Mouse (Mus musculus) small intestine, adult 2 months (tissue): ENCODE data around the gene Atf7ip. TPM values are rescaled to one million over a fixed set of nuclear protein-coding genes. Genes with fewer than 3 reads are reported as not detected.
A peak's percentile ranks its signal among the peaks of the same experiment; 100 is the strongest.

Source experiments
- H3K27ac ChIP-seq: fragments of 200-500 bp; 2 replicates; pipeline ENCODE4 v1.5.1; 2012; ENCODE audit warnings: low read depth, low read length, control low read depth, inconsistent platforms; ENCODE audit not compliant: insufficient read depth
- H3K27me3 ChIP-seq: fragments of 200-500 bp; 2 replicates; pipeline ENCODE4 v1.6.1; 2012; ENCODE audit warnings: mild to moderate bottlenecking, moderate library complexity, low read length, inconsistent platforms; ENCODE audit not compliant: control insufficient read depth, insufficient read depth
- H3K36me3 ChIP-seq: fragments of 200-500 bp; 2 replicates; pipeline ENCODE4 v1.6.1; 2012; ENCODE audit warnings: mild to moderate bottlenecking, low read length, control low read depth, inconsistent platforms; ENCODE audit not compliant: control insufficient read depth, insufficient read depth
- H3K4me1 ChIP-seq: fragments of 200-500 bp; 2 replicates; pipeline ENCODE4 v1.6.1; 2012; ENCODE audit warnings: low read length, inconsistent platforms, mixed read lengths; ENCODE audit not compliant: control insufficient read depth, insufficient read depth, insufficient read length
- H3K4me3 ChIP-seq: fragments of 200-500 bp; 2 replicates; pipeline ENCODE4 v1.5.1; 2012; ENCODE audit warnings: low read depth, mild to moderate bottlenecking, control low read depth, inconsistent platforms, low read length, moderate library complexity
- CTCF ChIP-seq: fragments of 200-500 bp; IDR thresholded peaks from 2 replicates; pipeline ENCODE4 v1.5.1; 2012; ENCODE audit warnings: low read depth, mild to moderate bottlenecking, control low read depth, inconsistent platforms, low read length, moderate library complexity, mixed read lengths; ENCODE audit not compliant: insufficient replicate concordance, insufficient read length; ENCODE audit errors: extremely low read depth
- POLR2A ChIP-seq: fragments of 200-500 bp; IDR thresholded peaks from 2 replicates; pipeline ENCODE4 v1.6.1; 2012; ENCODE audit warnings: low read depth, mild to moderate bottlenecking, control low read depth, inconsistent platforms, low read length, moderate library complexity
- WGBS: fragments of 180-500 bp; shearing (Covaris S2); methylation state at CpG from one replicate; pipeline ENCODE4 v1.1.7; 2018; 5-methylcytosine and 5-hydroxymethylcytosine counted together
- polyA plus RNA-seq: library from polyadenylated mRNA; depleted of rRNA; stranded (reverse); fragments of >200 nt; gene quantifications from 2 replicates; pipeline ENCODE4 v1.2.3, GENCODE M21; 2012

The Atf7ip gene
- polyA plus RNA-seq, 1 experiment = 19.0 TPM

DNA sequence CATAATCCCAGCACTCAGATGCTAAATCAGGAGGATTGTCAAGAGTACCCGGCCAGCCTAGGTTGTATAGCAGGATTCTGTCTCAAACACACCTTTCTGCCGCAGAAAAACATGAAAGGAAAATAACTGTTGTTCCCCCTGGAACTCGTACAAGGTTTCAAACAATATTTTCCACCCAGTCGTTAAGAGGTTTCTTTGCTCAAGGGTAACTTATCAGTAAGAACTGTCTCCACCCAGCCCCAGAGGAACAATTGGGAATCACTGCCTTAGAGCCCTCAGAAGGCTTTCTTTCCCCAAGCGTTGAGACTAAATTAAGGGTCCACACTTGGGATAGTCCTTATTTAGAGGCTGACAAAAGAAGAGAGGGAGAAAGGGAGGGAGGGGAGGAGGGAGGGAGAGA lies 34.4 kb upstream of the Atf7ip start:
- Histone ChIP-seq H3K36me3 (no peaks in the 10 kb centered on the region), H3K4me1 (peaks cover 31% of the 10 kb centered on the region), H3K27me3 (no peaks in the 10 kb centered on the region), H3K27ac (peak overlapping the region; percentile 38), H3K4me3 (no peak overlapping the region)
- TF ChIP-seq CTCF = no peak
- TF ChIP-seq POLR2A = no peak
- 19% methylated on average over 5 of the region's 5 CpGs for WGBS

DNA sequence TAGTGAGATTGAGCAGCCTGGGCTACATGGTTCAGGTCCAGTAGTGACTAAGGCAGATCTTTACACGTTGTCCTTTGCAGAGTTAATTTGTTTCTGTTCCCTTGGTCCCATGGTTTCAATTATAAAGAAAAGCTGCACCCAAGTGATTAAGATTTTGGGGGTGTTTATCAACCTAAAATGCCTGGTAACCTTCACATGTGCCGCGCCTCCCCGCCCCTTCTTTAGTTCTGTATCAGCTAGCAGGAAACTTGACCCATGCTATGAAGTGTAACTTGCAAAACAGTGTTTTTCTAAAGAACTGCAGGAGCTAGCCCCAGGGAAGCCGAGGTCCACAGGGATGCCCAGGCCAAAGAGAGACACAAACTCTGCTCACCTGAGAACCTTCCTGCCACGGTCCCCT lies 33.2 kb upstream of the Atf7ip start:
- whole genome bisulfite sequencing = 91% methylated on average over 6 of the region's 6 CpGs
- Histone ChIP-seq H3K27ac (no peak overlapping the region), H3K4me3 (no peak overlapping the region), H3K27me3 (no peaks in the 10 kb centered on the region), H3K4me1 (peaks cover 29% of the 10 kb centered on the region), H3K36me3 (no peaks in the 10 kb centered on the region)
- no peak for TF ChIP-seq CTCF
- no peak for TF ChIP-seq POLR2A

DNA sequence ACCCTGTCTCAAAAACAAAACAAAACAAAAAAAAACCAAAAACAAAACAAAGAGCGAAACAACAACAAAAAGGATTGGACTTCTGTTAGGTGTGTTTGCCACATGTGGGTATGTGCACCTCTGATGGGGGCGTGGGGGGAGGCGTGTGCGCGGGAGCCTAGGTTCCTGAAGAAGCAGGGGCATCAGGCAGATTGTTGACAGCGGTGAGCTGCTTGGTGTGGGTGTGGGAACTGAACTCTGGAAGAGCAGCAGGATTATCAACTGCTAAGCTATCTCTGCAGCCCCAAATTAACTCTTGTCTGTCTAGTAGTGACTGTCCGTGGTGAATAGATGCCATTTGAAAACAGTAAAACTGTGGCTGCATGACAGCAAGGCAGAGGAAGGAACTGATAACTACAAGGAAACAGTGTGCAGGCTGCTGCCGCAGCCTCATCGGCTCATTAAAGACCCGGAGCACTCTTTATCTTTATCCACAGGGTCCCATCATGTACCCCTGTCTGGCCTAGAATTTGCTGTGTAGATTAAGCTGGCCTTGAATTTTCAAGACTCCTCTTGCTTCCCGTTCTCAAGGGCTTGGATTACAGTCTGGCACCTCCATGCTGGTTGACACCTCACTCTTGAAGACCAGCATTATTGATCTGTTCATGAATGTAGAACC lies 32.4 kb upstream of the Atf7ip start:
- Histone ChIP-seq H3K27me3 (no peaks in the 10 kb centered on the region), H3K27ac (no peak overlapping the region), H3K4me3 (no peak overlapping the region), H3K4me1 (peaks cover 28% of the 10 kb centered on the region), H3K36me3 (no peaks in the 10 kb centered on the region)
- TF ChIP-seq POLR2A (no peak), CTCF (no peak)
- 67% methylated on average over 11 of the region's 11 CpGs for WGBS

DNA sequence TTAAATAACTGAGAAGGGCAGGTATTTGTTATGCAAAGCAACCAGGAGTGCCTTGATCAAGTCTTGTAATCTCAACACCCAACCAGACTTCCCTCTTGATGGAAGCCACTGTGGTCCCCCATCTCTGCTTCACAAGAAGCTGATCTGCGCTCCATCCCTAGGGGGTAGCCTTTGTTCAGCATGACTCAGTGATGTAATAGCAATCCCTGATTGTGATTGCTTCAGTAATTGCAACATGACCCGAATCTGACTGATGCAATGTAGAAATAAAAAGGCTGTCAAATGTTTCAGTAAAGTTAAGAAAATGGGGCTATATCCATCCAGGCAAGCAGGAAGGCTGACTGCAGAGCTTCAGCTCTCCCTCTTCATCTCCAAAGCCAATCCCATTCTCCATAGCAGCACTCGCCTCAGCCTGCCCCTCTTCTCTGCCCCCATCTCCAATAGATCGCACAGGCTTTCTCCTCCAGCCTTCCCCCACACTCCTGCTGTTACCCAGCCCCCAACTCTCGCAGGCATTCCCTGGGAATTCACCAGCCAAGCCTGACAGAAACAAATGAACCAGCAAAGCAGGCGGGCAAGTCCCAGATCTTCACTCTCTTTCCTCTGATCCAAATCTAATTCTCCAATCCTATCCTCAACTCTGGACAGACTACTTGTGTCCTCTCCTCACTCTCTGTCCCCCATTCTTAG lies 30.7 kb upstream of the Atf7ip start:
- Histone ChIP-seq H3K27me3 (no peaks in the 10 kb centered on the region), H3K4me1 (peaks cover 14% of the 10 kb centered on the region), H3K4me3 (no peak overlapping the region), H3K36me3 (no peaks in the 10 kb centered on the region), H3K27ac (no peak overlapping the region)
- WGBS = 91% methylated on average over 6 of the region's 6 CpGs
- TF ChIP-seq CTCF (no peak), POLR2A (no peak)

DNA sequence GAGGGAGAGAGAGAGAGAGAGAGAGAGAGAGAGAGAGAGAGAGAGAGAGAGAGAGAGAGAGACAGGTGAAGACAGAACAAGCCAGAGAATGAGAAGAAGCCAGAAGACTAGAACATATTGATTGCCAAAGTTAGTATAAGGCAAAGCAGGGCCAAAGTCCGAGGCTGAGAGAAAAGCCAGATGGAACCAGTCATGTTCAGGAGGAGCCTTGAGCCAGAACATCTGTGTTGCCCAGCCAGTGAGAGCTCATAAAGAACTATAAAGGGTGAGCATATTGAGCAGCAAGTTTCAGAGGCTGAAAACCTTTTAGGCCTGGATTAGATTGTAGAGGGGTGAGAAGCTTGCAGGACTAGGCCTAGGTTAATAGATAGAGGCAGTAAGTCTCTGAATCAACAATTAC lies 28.1 kb upstream of the Atf7ip start:
- no peaks in the 10 kb centered on the region for H3K36me3 ChIP-seq
- no peaks in the 10 kb centered on the region for H3K27me3 ChIP-seq
- H3K4me1 ChIP-seq = peaks cover 5% of the 10 kb centered on the region; the same call in 1 of the 2 replicates
- no peak overlapping the region for H3K27ac ChIP-seq
- TF ChIP-seq CTCF (no peak), POLR2A (no peak)
- 23% methylated on average over 1 of the region's 1 CpGs for WGBS
- H3K4me3 ChIP-seq = no peak overlapping the region

DNA sequence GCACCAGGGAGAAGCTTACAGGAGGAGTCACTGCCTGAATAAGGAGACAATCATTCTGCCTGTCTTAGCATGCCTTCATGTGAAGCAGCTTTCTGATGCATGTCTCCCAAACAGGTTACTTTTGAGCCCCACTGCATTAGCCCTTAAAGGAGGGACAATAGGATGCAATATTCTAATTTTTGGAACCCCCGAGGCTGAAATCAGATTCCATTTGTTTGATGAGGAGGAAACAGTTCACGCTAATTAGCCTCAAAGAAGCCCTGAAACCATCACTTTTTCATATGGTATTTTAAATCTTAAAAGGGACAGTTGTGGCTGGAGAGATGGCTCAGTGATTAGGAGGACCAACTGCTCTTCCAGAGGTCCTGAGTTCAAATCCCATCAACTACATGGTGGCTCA lies 22.4 kb upstream of the Atf7ip start:
- WGBS = 89% methylated on average over 2 of the region's 2 CpGs
- Histone ChIP-seq H3K27me3 (no peaks in the 10 kb centered on the region), H3K4me3 (no peak overlapping the region), H3K27ac (no peak overlapping the region), H3K4me1 (no peaks in the 10 kb centered on the region), H3K36me3 (no peaks in the 10 kb centered on the region)
- TF ChIP-seq CTCF (no peak), POLR2A (no peak)

DNA sequence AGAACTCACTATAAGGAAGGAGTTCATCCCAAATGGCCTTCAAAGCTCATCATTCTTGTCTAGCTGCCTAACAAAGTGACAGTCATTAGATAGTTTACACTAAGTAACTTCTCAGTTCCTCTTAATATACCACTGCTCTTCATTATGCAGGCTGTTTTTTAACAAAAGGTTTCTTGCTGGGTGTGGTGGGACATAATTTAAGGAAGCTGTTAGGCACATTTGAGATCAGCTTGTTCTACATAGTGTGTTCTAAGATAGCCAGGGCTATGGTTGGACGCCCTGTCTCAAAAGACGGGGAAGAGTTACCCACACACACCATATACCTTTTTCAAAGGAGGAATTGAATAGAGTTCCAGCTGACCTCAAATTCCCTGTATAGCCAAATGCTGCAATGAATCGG lies 21.9 kb upstream of the Atf7ip start:
- Histone ChIP-seq H3K27ac (no peak overlapping the region), H3K27me3 (no peaks in the 10 kb centered on the region), H3K36me3 (no peaks in the 10 kb centered on the region), H3K4me3 (no peak overlapping the region), H3K4me1 (no peaks in the 10 kb centered on the region)
- 93% methylated on average over 3 of the region's 3 CpGs for WGBS
- no peak for TF ChIP-seq POLR2A
- no peak for TF ChIP-seq CTCF
